Mouse (Mus musculus): ENCODE results near the gene Hoxd9. TPM values are rescaled to one million over a fixed set of nuclear protein-coding genes. Genes with fewer than 3 reads are reported as not detected.

Gene Hoxd9
- polyA plus RNA-seq, 1 experiment from 2014 or later = not detected

DNA sequence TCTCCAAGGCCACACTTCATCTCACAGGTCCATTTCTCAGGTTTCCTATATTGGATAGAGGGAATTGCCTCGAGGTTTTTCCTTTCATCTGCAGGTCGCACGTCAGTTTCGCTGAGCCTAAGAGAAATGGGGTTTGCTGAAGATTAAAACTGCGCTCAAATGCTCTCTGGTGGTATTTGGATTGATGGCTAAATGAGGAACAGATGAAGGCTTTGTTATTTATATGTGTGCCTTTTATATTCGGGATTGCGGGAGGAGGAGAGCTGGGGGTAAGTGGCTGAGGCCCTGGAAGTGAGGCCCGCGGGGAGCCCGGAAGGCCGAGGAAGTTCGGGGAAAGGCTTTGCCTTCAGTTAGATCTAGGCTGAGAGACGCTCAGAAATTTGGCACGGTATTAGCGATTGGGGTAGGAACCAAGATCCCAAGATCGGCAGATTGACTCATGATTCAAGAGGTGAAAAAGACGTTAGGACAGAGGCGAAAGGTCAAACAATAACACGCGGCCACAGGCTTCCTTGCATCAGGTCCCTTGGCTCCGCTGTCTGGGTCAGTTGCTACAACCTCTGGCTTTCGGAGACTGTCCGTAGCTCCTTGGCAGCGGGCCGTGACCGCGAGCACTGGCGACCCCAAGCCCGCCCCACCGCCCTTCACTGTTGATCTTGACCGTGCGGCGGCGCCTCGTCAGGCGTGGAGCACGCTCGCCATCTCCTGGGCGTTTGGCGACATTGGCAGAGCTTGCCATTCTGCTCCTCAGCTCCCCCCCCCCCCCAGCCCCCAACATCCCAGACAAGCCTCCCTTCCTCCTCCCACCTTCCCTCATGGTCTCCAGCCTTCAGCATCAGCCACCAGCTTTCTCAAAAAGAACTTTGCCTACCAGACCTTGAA is 24.8 kb upstream of the Hoxd9 start:
- WGBS (ENCODE audit: insufficient replicate concordance) = 3% methylated on average over 38 of the region's 40 CpGs
- Histone ChIP-seq H3K36me3 (replicated peaks; ENCODE audit: insufficient read depth, low read length) (no peaks in the 10 kb centered on the region), H3K9me3 (ENCODE audit: low read length) (no peaks in the 10 kb centered on the region), H3K9ac (replicated peaks) (no peak overlapping the region), H3K4me1 (ENCODE audit: insufficient read depth) (peaks cover 7% of the 10 kb centered on the region), H3K4me3 (ENCODE audit: low read depth, low read length) (peak overlapping the region; percentile 42), H3K27ac (ENCODE audit: low read depth) (no peak overlapping the region), H3K27me3 (ENCODE audit: insufficient read depth, low read length) (peaks cover 100% of the 10 kb centered on the region), H3K4me2 (ENCODE audit: low read depth, low read length) (peak overlapping the region; percentile 61)
- TF ChIP-seq EP300 (IDR thresholded peaks at IDR 0.05; ENCODE audit: low read depth) (no peak), CTCF (IDR thresholded peaks at IDR 0.05; ENCODE audit: low read depth) (peak; percentile 75)
- ATAC-seq (peak; percentile 58; the same call in 1 of the 2 replicates), DNase-seq (peak; percentile 72)

DNA sequence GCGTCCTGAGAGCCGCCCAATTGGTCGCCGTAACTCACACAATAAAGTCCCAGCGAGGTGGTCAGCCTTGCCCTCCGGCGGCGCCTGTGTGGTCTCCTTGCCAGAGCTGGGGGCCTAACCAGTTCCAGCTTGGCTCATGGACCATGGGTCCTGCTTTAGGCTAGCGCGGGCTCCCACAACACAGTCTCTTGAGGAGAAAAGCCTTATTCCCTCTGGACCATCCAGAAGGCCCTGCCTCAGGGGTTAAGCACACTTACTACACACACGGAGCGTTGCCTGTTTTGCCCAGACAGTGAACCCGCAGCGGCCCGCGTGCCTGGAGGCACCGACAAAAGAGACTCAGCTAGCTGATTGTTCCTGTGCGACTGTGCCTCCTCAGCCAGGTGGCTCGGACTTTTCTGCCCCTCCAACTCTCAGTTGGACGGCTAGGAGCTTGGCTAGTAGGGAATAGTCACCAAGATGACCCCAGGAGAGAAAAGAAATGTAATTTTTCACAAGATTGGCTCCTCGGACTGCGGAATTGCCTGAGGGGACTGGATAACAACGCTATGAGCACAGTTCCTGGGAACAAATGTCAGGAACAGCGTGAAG is 23.6 kb upstream of the Hoxd9 start:
- no peak overlapping the region for H3K27ac ChIP-seq (ENCODE audit: low read depth)
- H3K4me3 ChIP-seq (ENCODE audit: low read depth, low read length) = no peak overlapping the region
- no peak for ATAC-seq
- peaks cover 100% of the 10 kb centered on the region for H3K27me3 ChIP-seq (ENCODE audit: insufficient read depth, low read length)
- H3K9me3 ChIP-seq (ENCODE audit: low read length) = no peaks in the 10 kb centered on the region
- TF ChIP-seq EP300 (IDR thresholded peaks at IDR 0.05; ENCODE audit: low read depth) (no peak), CTCF (IDR thresholded peaks at IDR 0.05; ENCODE audit: low read depth) (no peak)
- no peak for DNase-seq
- no peaks in the 10 kb centered on the region for H3K36me3 ChIP-seq (replicated peaks; ENCODE audit: insufficient read depth, low read length)
- no peaks in the 10 kb centered on the region for H3K4me1 ChIP-seq (ENCODE audit: insufficient read depth)
- no peak overlapping the region for H3K9ac ChIP-seq (replicated peaks)
- H3K4me2 ChIP-seq (ENCODE audit: low read depth, low read length) = no peak overlapping the region
- 3% methylated on average over 24 of the region's 24 CpGs for WGBS (ENCODE audit: insufficient replicate concordance)

DNA sequence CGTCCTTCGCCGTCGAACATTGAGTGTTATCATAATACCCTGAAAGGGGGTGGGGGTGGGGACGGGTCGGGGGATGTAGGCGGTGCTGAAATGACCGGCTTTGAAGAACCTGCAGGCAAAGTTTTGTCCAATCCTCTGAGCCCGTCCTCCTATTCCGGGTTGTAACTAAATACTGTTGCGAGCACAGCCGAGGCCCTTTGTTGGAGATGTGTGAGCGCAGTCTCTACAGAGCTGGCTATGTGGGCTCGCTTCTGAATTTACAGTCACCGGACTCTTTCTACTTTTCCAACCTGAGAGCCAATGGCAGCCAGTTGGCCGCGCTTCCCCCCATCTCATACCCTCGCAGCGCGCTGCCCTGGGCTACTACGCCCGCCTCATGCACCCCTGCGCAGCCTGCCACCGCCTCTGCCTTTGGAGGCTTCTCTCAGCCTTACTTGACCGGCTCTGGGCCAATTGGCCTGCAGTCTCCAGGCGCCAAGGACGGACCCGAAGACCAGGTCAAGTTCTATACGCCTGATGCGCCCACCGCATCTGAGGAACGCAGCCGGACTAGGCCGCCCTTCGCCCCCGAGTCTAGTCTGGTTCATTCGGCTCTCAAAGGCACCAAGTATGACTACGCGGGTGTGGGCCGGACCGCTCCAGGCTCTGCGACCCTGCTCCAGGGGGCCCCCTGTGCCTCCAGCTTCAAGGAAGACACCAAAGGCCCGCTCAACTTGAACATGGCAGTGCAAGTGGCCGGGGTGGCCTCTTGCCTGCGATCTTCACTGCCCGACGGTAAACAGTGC is 22.5 kb upstream of the Hoxd9 start, which contains the start of gene Hoxd12:
Gene Hoxd12 (plus strand): TSS at position 133 of the 785 bp plus-strand sequence.
- H3K4me3 ChIP-seq (ENCODE audit: low read depth, low read length) = no peak within 1 kb of the TSS
- no peak within 1 kb of the TSS for H3K27ac ChIP-seq (ENCODE audit: low read depth)
- ATAC-seq (no peak), DNase-seq (no peak)
- no peaks in the 10 kb centered on the region for H3K36me3 ChIP-seq (replicated peaks; ENCODE audit: insufficient read depth, low read length)
- no peak for TF ChIP-seq EP300 (IDR thresholded peaks at IDR 0.05; ENCODE audit: low read depth)
- TF ChIP-seq CTCF (IDR thresholded peaks at IDR 0.05; ENCODE audit: low read depth) = no peak
- H3K9me3 ChIP-seq (ENCODE audit: low read length) = no peaks in the 10 kb centered on the region
- peaks cover 100% of the 10 kb centered on the region for H3K27me3 ChIP-seq (ENCODE audit: insufficient read depth, low read length)
- no peaks in the 10 kb centered on the region for H3K4me1 ChIP-seq (ENCODE audit: insufficient read depth)
- H3K4me2 ChIP-seq (ENCODE audit: low read depth, low read length) = no peak within 1 kb of the TSS
- no peak within 1 kb of the TSS for H3K9ac ChIP-seq (replicated peaks)
- WGBS (ENCODE audit: insufficient replicate concordance) = 3% methylated on average over 47 of the region's 47 CpGs

DNA sequence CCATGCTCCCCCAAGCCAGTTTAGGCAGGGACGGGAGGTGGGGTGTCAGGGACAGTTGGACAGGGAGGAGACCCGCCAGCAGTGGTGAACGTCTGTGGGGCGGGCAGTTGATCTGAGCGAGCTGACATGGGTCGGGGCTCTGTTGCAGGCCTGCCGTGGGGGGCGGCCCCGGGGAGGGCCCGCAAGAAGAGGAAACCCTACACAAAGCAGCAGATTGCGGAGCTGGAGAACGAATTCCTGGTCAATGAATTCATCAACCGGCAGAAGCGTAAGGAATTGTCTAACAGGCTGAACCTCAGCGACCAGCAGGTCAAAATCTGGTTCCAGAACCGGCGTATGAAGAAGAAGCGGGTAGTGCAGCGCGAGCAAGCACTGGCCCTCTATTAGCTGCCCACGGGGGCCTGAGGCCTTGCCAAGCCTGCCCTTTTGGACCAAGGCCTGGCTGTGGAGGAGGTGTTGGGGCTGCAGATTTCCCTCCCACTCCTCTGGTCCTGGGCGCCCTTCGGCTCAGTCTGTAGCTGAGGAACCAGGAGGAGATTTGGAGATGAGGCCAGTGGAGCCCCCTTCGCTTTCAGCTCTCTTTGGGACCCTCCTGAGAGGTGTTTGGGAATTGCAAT is 21.8 kb upstream of the Hoxd9 start:
- no peaks in the 10 kb centered on the region for H3K9me3 ChIP-seq (ENCODE audit: low read length)
- H3K27ac ChIP-seq (ENCODE audit: low read depth) = no peak overlapping the region
- H3K4me3 ChIP-seq (ENCODE audit: low read depth, low read length) = no peak overlapping the region
- TF ChIP-seq CTCF (IDR thresholded peaks at IDR 0.05; ENCODE audit: low read depth) (no peak), EP300 (IDR thresholded peaks at IDR 0.05; ENCODE audit: low read depth) (no peak)
- H3K36me3 ChIP-seq (replicated peaks; ENCODE audit: insufficient read depth, low read length) = no peaks in the 10 kb centered on the region
- no peak overlapping the region for H3K9ac ChIP-seq (replicated peaks)
- WGBS (ENCODE audit: insufficient replicate concordance) = 9% methylated on average over 24 of the region's 24 CpGs
- H3K27me3 ChIP-seq (ENCODE audit: insufficient read depth, low read length) = peaks cover 100% of the 10 kb centered on the region
- H3K4me2 ChIP-seq (ENCODE audit: low read depth, low read length) = no peak overlapping the region
- no peaks in the 10 kb centered on the region for H3K4me1 ChIP-seq (ENCODE audit: insufficient read depth)
- no peak for DNase-seq
- no peak for ATAC-seq

DNA sequence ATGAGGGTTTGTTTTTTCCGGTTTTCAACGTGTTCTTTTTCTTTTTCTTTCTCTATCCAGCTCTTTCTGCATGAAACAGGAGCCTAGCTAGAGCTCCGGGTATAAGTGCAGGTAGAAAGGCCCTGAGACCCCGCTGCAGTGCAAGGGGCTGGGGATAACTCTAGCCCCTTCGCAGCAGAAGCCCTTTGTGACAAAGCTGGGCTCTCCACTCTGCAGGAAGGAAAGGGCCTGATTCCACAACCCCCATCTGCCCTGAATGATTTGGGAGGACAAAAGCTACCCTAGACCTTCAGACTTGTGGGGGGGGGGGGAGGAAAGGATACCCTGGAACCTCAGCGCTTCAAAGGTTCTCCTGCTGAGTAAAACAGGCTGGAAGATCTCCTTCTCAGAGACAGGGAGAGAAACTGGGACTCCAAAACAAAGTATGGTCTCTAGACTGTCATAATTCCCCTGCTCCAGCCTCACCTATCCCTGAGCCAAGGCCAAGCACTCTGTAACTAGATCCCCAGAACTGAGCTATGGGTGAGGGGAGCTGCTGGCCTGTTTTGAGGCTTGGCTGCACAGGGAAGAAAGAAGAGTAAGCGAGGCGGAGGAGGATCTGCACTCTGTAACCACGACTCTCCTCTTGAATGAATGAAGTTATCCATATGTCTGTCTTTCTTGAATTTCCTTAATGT is 21.0 kb upstream of the Hoxd9 start:
- 6% methylated on average over 9 of the region's 9 CpGs for WGBS (ENCODE audit: insufficient replicate concordance)
- DNase-seq (no peak), ATAC-seq (no peak)
- Histone ChIP-seq H3K4me2 (ENCODE audit: low read depth, low read length) (no peak overlapping the region), H3K9ac (replicated peaks) (no peak overlapping the region), H3K27me3 (ENCODE audit: insufficient read depth, low read length) (peaks cover 100% of the 10 kb centered on the region), H3K4me1 (ENCODE audit: insufficient read depth) (no peaks in the 10 kb centered on the region), H3K4me3 (ENCODE audit: low read depth, low read length) (no peak overlapping the region), H3K36me3 (replicated peaks; ENCODE audit: insufficient read depth, low read length) (no peaks in the 10 kb centered on the region), H3K9me3 (ENCODE audit: low read length) (no peaks in the 10 kb centered on the region), H3K27ac (ENCODE audit: low read depth) (no peak overlapping the region)
- TF ChIP-seq EP300 (IDR thresholded peaks at IDR 0.05; ENCODE audit: low read depth) (no peak), CTCF (IDR thresholded peaks at IDR 0.05; ENCODE audit: low read depth) (no peak)
